Mouse (Mus musculus) testis, adult 2 months (tissue): Measurements from ENCODE around the gene Tmem161b.

Source experiments
- CTCF ChIP-seq: fragments of 200-500 bp; IDR thresholded peaks from 2 replicates; pipeline ENCODE4 v1.5.1; 2012; ENCODE audit warnings: low read depth, mild to moderate bottlenecking, inconsistent platforms, low read length, moderate library complexity; ENCODE audit not compliant: control insufficient read depth, insufficient read depth, insufficient replicate concordance
- POLR2A ChIP-seq: fragments of 200-500 bp; IDR thresholded peaks from 2 replicates; pipeline ENCODE4 v1.6.1; 2012; ENCODE audit warnings: low read depth, mild to moderate bottlenecking, inconsistent platforms, low read length, moderate library complexity; ENCODE audit not compliant: control insufficient read depth

DNA sequence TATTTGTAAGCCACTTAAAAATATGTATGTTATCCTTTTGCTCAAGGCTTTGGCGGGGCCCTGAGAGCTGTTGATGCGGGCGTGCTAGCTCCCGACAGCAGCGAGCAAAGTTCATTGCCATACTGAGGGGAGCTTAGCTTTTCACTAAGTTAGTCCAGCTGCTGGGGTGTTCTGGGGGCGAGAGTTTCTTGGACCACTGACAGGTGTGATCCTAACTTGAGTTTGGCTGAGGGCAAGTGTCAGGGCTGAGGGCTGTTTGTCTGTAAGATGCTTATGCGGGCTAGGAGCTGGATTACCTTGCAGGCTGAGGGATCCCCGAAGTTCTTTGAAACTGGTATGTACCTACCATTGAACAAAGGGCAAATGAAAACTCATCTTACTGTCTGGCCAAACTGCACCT lies 123.0 kb downstream of the Tmem161b start:
- no peak for TF ChIP-seq POLR2A
- TF ChIP-seq CTCF, result no peak
